Mouse (Mus musculus) retina, adult 2 months (tissue): ENCODE measurements around the gene Cttnbp2nl.

ENCODE experiments used
- DNase-seq: peaks from one replicate; pipeline ENCODE4 v3.0.0-alpha.2; 2012; ENCODE audit warnings: low read depth, low spot score

Gene Cttnbp2nl

GRCm38 (mm10) chr3:105052937-105053697, at the start of gene Cttnbp2nl:
Gene Cttnbp2nl, minus strand, starts transcription at chr3:105053146.
- DNase-seq: peak; percentile 94

GRCm38 (mm10) chr3:105100270-105100589, 47.3 kb upstream of the Cttnbp2nl start:
- no peak for DNase-seq

GRCm38 (mm10) chr3:105099526-105100269, 46.8 kb upstream of the Cttnbp2nl start:
- no peak for DNase-seq

- DNase-seq: no peak
These were observed 44.6 kb upstream of the Cttnbp2nl start for GRCm38 (mm10) chr3:105097581-105097980.

- DNase-seq: no peak
These were observed 42.1 kb upstream of the Cttnbp2nl start for GRCm38 (mm10) chr3:105095026-105095425.

- no peak for DNase-seq
These were observed 41.5 kb upstream of the Cttnbp2nl start for GRCm38 (mm10) chr3:105094448-105094847.

GRCm38 (mm10) chr3:105092721-105093505, 40.0 kb upstream of the Cttnbp2nl start:
- no peak for DNase-seq

- no peak for DNase-seq
These were observed 38.0 kb upstream of the Cttnbp2nl start for GRCm38 (mm10) chr3:105090981-105091380.

GRCm38 (mm10) chr3:105090147-105090546, 37.2 kb upstream of the Cttnbp2nl start:
- no peak for DNase-seq

GRCm38 (mm10) chr3:105088638-105089037, 35.7 kb upstream of the Cttnbp2nl start:
- no peak for DNase-seq

- no peak for DNase-seq
These were observed 34.4 kb upstream of the Cttnbp2nl start for GRCm38 (mm10) chr3:105087344-105087743.

- DNase-seq: peak; percentile 36
These were observed 25.4 kb upstream of the Cttnbp2nl start for GRCm38 (mm10) chr3:105078231-105078826.

- DNase-seq: no peak
These were observed 22.9 kb upstream of the Cttnbp2nl start for GRCm38 (mm10) chr3:105075796-105076195.

GRCm38 (mm10) chr3:105072536-105072935, 19.6 kb upstream of the Cttnbp2nl start:
- no peak for DNase-seq

GRCm38 (mm10) chr3:105071251-105071650, 18.3 kb upstream of the Cttnbp2nl start:
- DNase-seq: no peak

- DNase-seq: no peak
These were observed 17.6 kb upstream of the Cttnbp2nl start for GRCm38 (mm10) chr3:105070553-105070952.

GRCm38 (mm10) chr3:105066544-105066943, 13.6 kb upstream of the Cttnbp2nl start, which contains the start of gene 4930564D02Rik:
Gene 4930564D02Rik, plus strand, starts transcription at chr3:105066844.
- no peak for DNase-seq

- no peak for DNase-seq
These were observed 9.7 kb upstream of the Cttnbp2nl start for GRCm38 (mm10) chr3:105062676-105063075.

- no peak for DNase-seq
These were observed 9.0 kb upstream of the Cttnbp2nl start for GRCm38 (mm10) chr3:105061991-105062390.

- no peak for DNase-seq
These were observed 8.6 kb upstream of the Cttnbp2nl start for GRCm38 (mm10) chr3:105061496-105061895.

- DNase-seq: no peak
These were observed 8.0 kb upstream of the Cttnbp2nl start for GRCm38 (mm10) chr3:105060992-105061391.

GRCm38 (mm10) chr3:105059911-105060310, 7.0 kb upstream of the Cttnbp2nl start:
- no peak for DNase-seq
